Mouse (Mus musculus) neural tube, embryonic 10.5 days (tissue): ENCODE results near the gene Rgs3.
A peak's percentile ranks its signal among the peaks of the same experiment; 100 is the strongest.

Experiments
- DNase-seq: peaks from one replicate; pipeline ENCODE4 v3.0.0-alpha.2; 2017; ENCODE audit warnings: low spot score; ENCODE audit errors: extremely low spot score

Rgs3 gene

DNA sequence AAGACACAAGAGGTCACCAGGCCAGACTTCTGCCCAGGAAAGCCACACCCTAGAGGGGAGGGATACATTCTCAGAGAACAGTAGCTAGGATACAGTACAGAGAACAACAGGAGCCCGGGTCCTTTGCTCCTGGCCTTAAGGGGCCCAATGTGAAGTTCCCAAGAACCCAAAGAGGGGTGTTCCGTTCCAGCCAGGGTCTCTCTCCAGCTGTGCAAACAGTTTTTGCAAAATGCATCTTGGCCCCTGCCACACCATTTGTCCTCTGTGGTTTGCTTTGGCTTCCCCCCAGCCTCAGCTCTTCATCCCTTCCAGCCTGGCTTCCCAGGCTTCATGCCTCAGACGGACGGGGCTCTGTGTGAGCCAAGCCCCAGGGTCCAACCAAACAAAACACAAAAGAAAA, 44.4 kb downstream of the Rgs3 start:
- DNase-seq: no peak

DNA sequence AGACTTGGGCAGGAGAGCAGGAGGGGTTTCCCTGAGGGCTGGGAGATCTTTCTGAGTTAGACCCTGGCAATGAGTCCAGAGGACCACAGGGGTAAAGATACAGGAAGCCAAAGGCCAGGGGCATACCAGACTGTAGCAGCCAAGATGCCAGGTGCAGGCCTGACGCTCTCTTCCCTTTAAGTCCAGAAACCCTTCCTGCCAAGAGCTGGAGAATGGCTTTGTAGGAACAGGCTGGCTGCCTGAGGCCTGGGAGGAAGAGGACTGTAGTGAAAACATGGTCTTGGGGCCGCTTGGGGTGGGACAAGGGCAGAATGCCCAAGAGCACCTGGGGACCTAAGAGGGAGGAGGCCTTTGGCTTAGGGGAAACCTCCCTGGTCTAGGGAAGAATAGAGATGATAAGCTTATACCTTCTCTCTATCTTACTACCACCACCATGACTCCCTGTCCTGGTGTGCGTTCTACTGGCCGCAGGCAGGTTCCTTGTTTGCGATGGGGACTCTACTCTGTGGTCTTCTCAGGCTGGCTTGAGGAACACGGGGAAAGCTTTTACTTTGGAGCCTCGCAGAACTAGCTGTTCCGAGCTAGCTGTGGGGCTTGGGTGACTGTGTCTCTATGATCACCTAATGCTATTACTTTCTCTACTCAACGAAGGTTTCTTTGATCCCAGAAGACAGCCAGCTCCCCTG, 46.4 kb downstream of the Rgs3 start:
- DNase-seq: no peak

DNA sequence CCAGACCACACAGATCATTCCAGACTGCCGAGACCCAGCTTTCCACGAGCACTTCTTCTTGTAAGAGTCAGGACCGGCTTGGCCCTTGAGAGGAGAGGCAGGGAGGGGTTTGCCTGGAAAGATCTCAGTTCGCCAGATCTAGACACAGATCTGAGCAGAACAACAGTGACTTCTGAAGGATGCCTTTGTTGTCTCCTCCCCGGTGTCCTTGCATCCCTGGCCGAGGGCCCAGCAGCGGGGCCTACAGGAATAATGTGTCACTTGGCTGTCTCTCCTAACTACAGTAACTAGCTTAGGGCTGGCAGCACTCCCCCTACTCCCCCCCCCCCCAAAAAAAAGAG, 46.9 kb downstream of the Rgs3 start:
- DNase-seq: no peak

DNA sequence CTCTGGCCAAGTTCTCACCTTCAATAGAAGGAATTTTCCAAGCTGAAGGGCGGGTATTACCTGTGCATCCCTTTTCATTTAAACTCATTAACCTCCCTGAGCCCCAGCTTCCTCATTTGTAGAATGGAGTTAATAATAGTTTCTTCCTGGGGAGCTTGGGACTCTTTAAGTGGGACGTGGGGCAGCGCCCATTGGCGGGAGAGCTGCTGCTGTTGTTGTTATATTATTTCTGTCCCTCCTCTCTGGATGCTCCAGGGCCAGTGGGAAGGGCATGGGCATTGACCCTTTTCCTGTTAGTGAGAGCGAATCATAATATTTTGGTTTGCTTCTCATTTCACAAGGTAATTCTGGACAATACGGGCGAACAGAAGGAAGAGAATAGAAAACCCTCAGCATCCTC, 47.3 kb downstream of the Rgs3 start:
- no peak for DNase-seq

DNA sequence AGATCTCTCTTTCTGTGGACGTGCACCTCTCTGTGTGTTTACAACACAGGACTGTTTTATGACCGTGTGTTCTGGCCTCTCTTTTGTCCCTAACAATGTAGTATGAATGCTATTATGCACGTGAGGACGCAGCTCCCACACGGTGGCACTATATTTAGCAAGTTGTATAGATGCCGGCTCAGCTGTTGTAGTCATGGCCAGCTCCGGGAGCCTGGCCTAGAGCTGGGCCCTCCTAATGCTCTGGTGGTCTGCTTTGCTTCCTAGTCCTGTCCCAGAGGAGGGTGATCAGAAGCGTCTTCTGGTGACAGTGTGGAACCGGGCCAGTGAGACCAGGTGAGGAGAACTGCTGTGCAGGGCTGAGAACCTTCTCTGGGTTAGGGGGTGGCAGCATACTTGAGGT, 47.7 kb downstream of the Rgs3 start:
- DNase-seq: no peak

DNA sequence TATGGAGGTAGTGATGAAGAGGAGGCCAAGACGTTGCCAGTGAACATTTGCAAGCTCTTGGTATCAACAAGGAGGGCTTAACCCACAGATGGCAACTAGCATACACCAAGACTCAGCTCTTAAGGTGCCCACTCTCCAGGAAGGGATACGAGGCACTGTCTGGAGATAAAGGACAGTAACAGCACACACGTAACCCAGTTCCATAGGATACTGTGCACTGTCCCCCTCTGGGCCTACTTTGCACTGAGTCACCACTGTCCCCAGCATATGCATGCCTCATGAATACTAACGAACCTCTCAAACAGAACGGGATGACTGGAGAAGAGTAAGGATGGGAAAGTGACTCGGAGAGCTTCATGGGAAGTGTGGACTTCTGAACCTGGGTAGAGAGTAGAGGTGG, 48.2 kb downstream of the Rgs3 start:
- DNase-seq: no peak

DNA sequence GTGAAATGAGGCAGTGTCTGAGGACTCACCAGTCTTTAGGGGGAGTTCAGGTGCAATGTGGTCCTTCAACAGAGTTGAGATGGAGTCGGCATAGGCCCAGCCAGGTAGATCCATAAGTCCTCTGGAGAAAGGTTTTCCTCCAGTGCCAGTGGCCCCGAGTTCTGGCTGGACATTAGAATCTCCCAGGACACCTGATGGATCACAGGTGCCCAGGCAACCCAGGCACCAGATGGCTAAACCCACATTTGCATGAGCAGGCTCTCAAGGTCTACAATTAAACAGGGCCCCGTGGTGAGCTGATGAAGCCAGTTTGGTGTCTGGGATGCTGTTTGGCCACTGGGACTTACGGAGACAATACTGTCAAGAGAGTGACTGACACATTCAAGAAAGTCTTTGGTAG, 49.7 kb downstream of the Rgs3 start:
- DNase-seq: no peak

DNA sequence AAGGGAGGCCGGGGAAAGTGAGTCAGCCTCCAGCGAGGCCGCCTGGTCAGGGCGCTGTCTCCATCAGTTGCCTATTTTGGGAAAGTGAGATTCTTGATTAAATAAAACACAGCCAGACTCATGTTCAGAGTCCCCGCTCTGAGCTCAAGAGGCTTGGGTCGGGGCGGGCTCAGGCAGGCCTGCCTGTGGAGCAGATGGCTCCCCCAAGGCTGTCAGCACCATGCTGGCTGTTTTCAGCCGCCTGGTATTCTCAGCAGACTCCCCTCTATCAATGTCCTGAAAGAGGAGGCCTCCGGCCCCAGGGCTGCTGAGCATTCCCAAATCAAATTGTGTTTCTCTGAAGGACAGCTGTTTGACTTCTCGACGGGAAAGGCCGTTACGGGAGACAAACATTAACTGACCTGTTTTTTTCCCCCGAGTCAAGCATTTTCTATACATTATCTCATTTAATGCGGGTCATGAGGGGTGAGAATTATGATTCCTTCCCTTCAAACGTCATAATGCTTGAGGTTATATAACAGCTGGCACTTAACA, 50.6 kb downstream of the Rgs3 start:
- DNase-seq: no peak

DNA sequence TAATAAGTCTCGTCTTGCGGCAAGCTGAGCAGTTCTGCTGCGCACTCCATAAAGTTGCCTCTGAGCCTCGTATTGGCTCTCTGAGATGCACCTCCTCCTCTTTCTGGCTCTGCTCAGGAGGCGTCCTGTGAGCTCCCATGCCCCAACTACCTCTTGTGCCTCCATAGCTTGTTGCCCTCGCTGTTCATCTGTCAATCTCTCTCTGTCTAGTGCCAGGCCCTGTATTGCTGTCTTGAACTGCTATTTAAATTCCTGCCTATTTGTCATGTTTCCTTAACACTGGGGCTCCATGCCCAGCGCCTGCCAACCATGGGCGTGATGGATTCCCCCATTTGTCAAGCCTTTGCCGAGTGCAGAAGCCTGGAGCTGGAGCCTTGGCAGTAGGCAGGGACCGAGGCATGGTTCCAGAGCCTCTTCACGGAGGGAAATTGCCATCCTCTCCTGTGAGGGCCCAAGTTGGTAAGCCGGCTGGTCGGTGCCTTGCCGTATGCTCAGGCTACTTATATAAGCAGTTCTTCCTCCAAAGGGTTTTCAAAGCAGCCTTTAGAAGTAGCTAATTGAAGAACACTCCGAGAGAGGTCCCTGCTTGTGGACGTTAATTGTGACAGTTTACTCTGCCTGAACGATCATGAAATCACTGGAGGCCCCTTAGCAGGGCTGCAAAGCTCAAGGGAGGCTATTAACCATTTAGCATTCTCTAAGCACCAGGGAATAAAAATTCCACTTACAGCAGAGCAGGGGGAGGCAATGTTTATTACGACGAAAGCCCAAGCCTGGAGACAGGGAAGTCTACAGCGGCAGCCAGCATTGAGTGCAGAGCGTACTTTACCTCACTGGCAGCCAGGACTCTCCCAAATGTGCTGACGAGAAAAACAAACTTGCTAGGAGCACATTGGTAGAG, 53.2 kb downstream of the Rgs3 start:
- DNase-seq: no peak

DNA sequence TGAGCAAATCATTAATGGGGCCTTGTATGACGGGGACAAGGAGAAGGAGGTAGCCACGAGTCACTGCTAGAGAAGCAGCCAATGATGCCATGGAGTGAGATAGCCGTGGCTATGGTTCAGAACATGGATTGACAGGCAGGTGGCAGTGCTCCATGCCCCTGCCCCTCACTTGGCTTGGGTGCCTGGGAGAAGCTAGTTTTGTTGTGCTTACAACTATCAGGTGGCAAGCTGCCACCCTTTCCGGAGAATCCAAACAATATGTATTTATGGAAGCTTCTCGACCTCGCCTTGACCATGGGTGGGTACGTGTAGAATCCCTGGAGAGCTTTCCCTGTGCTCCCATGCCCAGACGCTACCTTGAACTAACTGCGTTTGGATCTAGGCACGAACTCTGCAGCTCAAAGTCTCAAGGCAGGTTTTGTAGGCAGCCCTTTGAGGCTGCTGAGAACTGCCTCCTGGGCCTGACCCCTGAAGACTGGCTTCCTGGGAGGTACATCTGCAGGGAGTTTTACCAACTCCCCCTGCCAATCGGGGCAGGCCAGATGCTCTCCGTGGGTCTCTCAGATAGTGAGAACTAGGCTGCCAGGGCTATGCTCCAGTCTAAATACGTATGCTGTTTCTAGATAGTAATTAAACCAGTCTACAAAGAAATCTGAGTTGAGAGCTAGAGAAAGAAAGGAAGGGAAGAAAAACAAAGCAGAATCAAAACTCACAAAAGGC, 54.2 kb downstream of the Rgs3 start:
- DNase-seq: no peak

DNA sequence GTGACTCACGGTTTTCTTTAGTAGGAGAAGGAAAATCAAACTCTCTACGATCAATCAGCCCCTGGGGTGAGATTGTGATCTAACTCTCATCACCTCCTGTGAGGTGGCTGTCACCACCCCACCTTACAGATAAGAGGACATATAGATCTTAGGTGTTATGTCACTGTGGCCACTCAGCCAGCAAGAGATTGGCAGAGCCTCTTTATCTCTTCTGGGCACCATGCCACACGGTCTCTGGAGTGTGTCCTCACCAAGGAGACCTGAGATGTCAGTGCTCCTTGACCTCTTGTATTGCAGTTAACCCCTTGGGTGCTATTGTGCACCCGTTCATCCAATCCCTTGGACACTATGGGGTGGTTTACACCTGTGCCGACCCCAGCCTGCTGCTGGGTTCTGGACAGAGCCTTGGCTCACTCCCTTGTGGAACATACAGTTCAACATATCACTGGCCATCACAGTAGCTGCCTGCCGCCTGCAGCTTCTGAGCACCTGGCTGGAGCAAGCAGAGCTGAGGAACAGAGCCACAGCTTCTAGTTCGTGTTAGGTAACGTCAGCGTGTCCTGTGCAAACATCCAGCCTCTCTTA, 58.3 kb downstream of the Rgs3 start:
- no peak for DNase-seq

DNA sequence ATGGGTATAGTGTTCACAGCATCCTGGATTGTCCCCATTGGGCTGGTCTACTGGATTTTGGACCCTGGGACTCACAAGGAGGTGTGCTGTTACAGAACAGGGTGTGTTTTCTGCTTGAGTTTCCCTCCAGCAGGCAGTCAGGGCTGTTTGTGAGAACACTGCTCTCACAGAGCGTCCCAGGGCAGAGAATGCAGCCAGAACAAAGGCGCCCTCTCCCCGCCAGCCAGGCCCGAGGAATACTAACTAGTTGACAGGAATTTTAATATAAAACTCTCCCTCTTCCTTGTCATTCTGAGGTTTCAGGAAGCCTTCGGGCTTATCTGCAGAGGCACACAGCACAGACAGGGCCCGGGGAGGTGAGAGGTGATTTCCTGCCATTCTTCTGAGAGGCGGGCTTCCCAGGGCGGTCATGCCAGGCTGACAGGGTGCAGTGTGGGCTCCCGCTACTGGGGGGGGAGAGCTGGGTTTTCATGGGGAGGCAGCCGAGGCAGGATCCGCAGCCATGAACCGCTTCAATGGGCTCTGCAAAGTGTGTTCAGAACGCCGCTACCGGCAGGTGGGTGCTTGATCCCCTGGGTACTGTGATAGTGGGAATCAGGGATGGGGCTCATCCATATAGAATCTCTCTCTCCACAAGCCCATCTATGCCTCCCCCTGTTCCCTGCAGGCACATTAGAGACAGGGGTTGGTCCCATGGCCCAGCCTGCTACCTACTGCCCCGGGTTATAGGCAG, 59.8 kb downstream of the Rgs3 start:
- DNase-seq: no peak

DNA sequence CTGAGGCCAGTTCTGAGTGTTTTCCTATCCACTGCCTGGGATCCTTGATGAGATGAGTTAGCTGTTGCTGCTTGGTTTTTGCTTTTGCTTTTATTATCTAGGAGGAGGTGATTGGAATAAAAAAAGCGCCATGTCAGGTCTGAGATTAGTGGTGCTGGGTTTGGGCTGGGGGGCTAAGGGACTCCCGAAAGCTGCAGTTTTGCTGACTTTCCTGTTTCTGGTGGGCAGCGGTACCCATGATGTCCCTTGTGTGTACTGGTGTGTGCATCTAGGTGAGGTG, 60.3 kb downstream of the Rgs3 start:
- DNase-seq: no peak

DNA sequence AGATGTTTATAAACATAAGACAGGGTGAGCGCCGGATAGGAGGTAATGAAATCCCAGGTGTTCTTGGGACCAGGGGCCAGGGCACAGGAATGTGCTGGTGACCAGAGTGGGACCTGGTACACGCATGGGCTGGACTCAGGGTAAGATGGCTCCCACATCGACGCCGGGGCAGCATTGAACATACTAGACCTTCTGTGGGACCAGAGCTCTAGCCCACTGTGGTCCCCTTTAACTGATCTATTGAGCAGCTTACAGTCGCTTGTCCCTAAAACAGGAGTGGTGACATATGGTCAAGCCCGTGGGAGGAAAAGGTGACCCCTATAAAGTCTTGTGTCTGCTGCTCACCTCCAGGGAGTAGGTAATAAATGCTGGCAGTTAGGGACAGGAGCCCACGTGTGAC, 61.5 kb downstream of the Rgs3 start:
- no peak for DNase-seq

DNA sequence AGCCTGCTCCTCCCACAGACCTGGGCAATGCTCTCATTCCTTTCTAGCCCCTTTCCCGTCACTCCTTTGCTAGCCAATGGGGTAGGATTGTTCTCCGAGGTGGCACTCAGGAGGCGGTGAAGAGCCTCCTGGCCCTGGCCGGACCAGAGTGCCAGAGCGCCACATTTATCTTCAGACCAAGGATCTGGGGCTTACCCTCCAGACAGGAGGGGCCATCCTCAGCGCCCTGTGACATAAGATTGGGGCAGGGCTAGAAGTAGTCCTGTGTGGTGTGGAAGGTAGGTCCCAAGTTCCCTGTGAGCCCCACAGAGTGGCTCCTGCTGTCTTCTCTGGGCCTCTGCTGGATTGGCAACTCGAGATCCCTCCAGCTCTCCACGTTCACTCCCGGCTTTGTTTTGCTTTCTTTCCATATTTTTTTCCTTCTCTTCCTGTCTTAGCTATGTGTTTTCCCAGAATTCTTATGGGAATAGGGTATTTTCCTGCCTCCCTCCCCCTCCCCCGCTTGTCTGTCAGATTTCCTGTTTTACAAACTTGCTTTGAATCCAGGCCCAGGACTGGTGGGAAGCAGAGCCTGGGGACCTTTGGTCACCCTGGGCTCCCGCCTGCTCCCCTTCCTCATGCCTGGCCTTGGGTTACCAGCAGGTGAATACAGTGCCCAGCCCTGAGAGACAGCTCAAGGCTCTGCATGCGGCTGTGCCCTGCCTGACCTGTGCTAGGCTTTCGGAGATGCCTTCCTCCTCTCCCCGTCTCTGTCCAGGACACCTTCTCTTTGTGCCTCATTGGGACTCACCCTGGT, 62.4 kb downstream of the Rgs3 start:
- peak; percentile 37 for DNase-seq

DNA sequence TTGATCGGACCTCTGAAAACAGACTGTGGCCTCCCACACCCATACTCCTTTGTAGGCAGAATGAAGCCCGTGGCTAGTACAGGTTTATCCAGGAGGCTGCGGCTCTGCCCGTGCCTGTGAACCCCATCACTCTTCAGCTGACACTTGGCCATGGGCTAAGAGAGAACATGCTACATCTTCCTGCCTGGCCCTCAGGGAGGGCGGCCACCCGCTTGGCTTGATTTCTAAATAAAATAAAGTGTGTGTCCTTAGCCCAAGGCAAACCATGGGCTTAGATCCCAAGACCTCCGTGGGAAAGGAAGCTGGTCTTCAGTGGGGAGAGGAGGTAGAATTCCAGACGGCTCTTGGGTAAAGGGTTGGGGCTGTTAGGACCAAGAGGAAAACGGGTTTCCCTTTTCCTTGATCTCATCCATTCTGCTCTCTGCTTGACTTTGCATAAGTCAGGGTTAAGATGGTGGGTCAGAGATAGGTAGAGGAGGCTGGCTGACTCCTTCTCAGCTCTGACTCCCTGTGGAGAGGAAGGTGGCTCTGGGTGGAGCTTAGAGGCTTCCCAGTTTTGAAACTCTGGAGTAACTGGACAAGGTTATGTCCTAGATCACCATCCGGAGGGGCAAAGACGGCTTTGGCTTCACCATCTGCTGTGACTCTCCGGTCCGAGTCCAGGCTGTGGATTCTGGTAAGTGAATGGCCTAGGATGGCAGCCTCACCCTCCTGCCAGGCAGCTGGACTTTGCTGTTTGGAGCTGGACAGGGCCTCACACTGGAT, 63.8 kb downstream of the Rgs3 start:
- DNase-seq: no peak

DNA sequence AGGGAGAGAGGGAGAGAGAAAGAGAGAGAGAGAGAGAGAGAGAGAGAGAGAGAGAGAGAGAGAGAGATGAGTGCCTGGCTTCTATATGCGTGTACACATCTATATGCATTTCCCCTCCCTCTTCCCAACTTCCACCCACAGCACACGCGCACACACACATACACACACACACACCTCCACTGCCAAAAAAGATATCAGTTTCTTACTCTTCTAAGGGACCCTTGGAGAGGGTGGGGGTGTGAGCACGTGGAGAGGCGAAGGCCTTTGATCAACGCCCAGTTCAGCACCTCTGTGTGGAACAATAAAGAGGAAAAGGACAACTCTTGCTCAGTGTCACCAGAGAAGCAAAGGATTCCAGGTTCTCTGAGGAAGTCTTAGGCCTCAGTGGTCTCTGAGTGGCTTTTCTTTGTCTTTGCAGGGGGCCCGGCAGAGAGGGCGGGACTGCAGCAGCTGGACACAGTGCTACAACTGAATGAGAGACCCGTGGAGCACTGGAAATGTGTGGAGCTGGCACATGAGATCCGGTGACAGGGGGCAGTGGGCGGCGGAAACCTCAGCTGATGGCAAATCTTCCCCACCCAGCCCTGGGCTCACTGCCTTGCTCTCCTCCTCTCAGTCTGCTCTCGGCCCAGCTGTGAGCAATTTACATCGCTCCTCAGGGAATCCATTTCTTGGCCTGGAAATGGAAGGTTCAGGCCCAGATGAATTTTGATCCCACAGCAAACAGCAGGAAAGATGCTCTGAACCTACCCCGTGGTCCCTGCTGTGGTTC, 65.2 kb downstream of the Rgs3 start:
- peak; percentile 54 for DNase-seq

DNA sequence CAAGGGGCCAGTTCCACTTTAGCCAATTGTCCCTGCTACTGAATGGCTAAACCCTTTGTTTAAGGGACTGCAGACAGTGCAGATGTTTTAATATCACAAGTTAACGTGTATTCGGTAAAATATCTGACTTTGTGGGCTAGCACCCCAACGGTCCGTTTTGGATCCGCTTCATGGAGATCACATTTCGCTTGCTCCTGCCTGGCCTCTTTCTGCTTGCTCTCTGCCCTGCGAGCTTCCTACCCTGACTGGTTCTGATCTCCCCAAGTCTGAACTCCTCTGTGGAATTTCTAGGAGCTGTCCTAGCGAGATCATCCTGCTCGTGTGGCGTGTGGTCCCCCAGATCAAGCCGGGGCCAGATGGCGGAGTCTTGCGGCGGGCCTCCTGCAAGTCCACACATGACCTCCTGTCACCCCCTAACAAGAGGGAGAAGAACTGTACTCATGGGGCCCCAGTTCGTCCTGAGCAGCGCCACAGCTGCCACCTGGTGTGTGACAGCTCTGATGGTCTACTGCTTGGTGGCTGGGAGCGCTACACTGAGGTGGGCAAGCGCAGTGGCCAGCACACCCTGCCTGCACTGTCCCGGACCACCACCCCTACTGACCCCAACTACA, 65.9 kb downstream of the Rgs3 start:
- DNase-seq: no peak
